Mouse (Mus musculus) cerebellum, adult 11 months (tissue): Measurements from ENCODE around the gene Lpar5.
A peak's percentile ranks its signal among the peaks of the same experiment; 100 is the strongest.
"Not testable (repeated sequence)": the region's sequence is repeated elsewhere in the genome, so short reads cannot be mapped to it uniquely, and the experiment has no call there.

Experiments
- DNase-seq: peaks from one replicate; pipeline ENCODE4 v3.0.0; 2022

Gene Lpar5

DNA sequence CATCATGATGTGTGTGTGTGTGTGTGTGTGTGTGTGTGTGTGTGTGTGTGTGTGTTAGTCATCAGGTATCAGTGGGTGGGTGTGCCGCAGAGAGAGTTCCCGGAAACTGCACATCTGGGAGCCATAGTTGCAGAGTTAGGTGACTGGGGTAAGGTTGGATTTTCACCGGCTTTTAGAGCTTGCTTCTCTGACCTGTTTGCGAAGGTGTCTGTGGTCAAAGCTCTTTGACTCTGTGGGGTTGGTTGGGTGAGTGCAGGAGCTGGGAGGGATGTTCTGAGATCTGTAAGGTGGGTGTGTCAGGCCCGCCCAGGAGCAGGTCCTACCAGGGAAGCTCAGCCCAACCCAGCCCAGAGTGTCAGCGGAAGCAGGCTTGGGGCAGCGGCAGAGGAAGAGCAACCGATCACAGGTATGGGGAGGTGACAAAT is at the start of gene Lpar5:
Gene Lpar5, plus strand, starts transcription at position 350 of the 425 bp plus-strand sequence.
- DNase-seq: no peak

DNA sequence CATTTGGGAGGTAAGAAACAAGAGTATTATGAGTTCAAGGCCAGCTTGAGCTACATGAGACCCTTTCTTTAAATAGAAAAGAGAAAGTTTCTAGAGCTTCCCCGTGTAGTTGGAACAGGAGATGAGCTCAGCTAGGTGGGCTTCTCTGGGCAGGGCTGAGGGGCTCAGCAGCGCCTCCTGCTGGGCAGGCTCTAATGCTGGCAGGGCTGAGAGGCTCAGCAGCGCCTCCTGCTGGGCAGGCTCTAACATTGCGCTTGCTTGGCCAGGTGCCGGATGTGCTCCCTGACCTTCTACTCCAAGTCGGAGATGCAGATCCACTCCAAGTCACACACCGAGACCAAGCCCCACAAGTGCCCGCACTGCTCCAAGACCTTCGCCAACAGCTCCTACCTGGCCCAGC is 37.2 kb upstream of the Lpar5 start:
- not testable (repeated sequence) for DNase-seq

DNA sequence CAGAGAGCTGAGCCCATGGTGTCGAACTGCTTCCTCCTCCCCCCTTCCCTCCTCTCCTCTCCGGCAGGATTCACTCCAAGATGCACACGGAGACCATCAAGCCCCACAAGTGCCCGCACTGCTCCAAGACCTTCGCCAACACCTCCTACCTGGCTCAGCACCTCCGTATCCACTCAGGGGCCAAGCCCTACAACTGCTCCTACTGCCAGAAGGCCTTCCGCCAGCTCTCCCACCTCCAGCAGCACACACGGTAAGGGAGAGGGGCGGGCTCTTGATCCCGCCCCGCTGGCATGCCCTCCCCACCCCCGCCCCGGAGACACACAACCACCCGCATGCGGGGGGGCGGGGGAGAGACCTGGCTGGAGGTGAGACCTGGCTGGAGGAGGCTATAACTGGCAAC is 36.1 kb upstream of the Lpar5 start:
- DNase-seq: no peak

DNA sequence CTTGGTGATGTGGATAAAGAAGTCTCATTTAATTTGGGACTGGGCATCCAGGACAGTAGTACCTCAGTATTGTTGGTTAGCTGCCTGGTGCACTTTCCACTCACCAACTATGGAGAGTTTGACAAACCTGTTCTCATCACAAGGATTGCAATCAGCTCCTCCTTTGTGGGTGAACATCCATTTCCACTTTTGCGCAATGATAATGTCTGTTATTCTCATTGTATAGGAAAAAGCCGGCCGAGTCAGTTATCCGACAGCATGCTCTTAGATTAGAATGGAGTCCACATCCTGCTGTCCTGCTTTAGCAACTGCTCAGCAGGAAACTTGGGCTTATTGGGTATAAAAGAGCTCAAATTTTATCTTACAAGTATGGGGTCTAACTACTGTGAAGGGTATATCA is 29.1 kb upstream of the Lpar5 start:
- DNase-seq: no peak

DNA sequence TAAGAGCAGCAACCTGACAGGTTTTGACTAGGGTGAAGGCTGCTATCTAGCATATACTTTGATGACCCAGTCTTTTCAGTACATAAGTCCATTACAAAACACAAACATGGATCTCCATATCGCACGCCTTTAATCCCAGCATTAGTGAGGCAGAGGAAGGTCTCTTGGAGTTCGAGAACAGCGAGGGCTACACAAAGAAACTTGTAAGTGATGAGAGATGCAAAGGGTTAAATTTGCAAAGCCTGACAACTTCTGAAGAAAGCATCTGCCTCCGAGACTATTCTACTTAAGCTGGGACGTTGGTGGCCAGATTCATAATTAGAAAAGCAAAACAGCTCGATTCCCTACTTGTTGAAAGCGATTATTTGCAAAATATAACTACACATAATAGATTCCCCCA is 28.6 kb upstream of the Lpar5 start:
- no peak for DNase-seq

DNA sequence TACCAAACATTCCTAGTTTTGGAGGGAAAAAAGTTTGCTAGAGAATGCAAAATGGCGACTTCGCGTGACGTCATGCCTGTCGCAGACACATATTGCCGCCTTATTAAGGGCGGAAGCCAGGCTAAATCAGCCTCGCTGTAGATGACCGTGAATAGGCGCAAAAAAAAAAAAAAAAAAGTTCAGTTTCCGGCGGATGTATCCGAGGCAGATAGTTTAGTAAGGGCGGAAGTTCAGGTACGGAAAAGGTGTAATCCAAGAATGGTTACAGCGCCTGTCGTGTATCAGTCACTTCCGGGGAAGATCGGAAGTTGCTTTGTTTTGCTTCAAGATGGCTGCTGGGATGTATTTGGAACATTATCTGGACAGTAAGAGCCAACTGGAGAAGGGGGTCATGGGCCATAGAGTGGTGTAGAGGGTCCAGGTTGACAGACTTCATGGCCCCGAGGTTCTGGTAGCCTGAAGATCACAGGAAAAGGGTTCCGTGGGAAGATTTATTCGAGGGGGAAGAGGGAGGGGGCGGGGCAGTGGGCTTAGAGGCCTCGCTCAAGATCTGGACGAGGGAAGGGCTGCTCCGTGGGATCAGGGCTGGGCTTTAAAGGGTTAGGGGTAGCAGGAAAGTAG is 28.1 kb upstream of the Lpar5 start, which contains the start of gene Ing4:
Gene Ing4, plus strand, starts transcription at position 228 of the 621 bp plus-strand sequence.
- peak; percentile 86 for DNase-seq

DNA sequence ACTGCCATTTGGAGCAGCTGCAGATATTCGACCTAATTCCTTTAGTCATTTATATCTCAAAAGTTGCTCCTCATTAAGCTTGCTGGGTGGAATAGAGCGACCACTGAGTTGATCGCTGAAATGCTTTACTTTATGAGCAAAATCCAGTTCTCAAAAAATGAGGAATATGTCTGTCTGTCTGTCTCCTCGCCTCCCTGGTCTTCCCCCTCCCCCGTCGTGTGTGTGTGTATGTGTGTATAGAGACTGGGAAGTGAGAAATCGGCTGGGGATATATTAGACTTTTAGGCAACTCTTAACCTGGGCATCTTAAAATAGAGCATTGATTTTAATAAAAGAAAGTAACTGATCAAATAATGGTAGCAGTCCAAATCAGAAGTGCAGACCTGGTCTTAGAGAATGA is 27.5 kb upstream of the Lpar5 start:
- DNase-seq: no peak

DNA sequence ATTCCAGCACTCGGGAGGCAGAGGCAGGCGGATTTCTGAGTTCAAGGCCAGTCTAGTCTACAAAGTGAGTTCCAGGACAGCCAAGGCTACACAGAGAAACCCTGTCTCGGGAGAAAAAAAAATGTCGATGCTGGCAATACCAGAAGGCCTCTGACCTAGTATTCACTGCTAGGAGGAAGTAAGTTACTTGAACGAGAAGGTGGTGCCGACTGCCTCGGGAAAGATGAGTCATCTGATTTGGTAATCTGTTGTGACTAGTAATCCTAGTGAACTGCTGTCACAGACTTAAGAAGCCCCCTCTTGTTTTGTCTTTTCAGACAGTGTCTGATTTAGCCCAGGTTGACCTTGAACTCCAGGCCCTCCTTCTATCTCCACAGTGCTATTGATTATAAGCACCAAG is 26.7 kb upstream of the Lpar5 start:
- no peak for DNase-seq

DNA sequence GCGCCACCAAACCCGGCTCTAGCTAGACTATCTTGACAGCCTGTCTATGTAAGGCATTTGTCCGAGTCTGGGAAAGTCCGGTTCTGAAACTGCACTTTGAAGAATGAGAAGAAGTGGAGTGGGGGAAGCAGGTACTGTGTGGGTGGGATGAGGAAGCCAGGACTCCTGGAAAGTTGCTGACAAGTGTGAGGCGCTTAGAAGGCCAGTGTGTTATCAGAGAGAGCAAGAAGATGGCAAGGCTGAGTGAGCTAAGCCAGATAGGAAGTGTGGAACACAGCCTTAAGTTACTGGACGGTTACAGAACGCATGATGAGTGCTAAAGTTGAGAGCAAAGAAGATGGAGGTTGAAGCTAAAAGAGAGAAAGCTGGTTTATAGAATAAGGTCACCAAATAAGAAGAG is 25.6 kb upstream of the Lpar5 start:
- DNase-seq: no peak

DNA sequence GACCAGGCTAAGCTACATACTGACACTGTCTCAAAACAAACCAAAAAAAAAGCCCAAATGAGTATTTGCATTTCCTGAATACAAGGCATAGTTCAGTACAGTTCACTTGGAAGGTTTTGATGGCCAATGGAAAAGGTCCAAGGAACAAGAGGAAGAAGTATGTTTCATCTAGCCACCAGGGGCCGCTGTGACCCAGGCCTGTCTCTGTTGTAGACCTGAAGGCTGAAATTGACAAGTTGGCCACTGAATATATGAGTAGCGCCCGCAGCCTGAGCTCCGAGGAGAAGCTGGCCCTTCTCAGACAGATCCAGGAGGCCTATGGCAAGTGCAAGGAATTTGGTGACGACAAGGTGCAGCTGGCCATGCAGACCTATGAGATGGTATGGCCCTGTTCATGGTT is 21.0 kb upstream of the Lpar5 start:
- DNase-seq: peak; percentile 82

DNA sequence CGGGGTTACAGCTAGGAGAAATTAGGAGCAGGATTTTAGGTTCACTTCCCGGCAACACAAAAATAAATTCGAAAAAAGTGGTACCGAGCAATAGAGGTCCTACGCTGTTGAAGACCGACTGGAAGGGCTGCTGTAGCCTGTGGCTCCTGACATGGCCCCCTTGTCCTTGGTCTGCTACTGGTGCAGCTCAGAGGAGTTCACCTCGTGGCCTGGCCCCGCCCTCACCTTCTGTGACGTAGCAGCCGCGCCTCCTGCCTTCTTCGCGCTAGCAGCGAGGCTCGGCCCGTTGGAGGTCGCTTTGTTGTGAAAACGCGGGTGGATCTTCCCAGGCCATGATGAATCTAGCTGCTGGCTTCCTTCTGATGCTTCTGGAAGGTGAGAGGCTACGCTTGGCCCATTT is 18.0 kb upstream of the Lpar5 start, which contains the start of gene Acrbp:
Gene Acrbp, plus strand, starts transcription at position 12 of the 400 bp plus-strand sequence.
- DNase-seq: no peak

DNA sequence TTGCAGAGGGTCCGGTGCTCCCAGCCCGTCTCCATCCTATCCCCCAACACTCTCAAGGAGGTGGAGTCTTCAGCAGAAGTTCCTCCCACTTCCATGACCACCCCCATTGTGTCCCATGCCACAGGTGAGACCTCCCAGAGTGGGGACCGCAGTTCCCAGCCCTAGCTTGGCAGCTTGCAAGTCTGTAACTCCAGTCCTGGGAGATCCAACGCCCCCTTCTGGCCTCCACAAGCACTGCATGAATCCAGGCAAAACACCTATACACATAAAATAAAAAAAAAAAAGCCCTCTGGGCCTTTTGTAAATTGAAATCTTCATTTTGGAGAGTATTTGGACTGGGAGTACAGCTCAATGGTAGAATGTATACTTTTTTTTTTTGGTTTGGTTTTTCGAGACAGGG is 16.5 kb upstream of the Lpar5 start:
- no peak for DNase-seq

DNA sequence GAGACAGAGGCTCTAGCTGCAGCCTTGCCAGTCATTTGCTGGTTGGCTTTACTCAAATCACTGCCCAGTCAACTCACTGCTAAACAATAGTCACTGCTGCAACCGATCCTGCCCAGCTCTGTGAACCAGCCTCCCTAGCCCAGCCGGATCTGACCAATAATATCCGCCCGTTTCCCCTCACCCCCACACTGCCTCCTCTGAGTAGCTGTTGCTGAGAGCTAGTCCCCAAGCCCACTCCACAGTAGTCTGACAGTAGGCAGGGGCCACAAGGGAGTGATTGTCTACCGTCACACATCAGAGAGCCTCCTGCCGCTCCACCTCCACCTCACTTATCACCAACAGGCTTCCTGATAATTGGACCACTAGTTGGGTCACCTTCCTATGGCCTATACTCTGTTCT is 6.2 kb upstream of the Lpar5 start:
- DNase-seq: no peak

DNA sequence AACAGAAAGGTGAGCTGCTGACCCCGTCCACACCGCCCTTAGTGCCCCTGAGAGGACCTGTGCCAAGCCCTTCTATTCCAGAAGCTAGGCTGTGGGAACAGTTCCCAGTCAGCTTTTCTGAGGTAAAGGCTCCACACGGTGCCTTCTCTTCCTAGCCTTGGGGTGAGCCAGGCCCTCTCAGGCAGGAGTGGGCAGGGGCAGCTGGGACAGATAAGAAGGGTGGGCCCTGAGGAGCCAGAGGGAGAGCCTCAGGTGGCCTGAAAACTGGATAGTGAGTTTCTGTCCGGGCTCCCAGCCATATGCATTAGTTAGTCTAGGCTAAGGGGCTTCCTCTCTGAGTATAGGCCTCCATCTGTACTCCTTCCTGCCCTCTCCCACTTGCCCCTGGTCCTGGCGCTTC is 5.2 kb upstream of the Lpar5 start:
- DNase-seq: no peak

DNA sequence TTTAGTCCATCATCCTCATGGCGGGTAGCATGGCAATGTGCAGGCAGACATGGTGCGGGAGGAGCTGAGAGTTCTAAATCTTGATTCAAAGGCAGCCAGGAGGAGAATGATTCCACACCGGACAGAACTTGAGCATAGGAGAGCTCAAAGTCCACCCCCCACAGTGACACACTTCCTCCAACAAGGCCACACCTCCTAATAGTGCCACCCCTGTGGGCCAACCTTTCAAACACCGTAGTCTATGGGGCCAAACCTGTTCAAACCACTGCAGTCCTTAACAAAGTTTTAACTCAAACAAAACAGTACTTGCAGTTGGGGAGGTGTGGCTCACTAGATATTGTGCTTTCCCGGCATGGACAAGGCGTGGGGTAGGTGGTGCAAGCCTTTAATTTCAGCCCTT is 3.8 kb upstream of the Lpar5 start:
- DNase-seq: no peak

DNA sequence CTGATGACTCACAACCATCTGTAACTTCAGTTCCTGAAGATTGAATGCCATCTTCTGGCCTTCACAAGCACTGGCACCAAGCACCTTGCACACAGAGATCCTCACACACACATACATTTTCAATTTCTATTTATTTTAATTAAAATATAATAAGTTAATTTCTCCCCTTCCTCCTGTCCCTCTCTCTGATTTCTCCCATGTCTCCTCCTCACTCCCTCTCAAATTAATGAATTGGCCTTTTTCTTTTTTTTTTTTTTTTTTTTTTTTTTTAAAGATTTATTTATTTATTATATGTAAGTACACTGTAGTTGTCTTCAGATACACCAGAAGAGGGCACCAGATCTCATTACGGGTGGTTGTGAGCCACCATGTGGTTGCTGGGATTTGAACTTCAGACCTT is 2.5 kb upstream of the Lpar5 start:
- not testable (repeated sequence) for DNase-seq

DNA sequence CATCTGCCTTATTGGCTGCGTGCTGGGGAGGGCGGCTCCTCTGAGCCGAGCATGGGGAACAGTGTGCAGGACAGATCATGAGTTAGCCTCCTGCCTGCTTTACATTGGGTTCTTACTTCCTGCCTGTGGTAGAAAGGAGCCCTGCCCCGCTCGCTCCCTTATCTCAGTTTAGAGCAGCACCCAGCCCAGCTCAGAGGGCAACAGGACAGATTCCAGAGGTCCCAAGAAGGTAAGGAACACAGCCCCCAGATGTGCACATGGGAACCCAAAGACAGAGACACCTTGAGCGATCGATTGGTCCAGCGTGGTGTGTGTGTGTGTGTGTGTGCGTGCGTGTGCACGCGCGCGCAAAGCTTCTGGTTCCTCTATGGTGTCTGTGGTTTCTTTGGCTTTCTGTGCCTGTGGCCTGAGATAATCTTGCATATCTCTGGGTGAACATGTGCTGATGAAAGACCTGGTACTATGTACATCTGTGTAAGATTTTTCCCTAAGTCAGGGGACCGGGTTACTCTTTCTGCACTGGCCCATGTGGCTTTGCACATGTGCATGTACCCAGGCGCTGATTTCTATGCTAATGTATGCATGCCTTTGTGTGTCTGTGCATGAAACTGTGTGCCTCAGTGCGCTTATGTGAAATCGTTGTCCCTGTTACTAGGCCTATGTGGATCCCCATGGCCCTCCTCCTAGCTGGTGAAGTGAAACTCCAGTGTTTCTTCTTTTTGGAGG is 3.6 kb downstream of the Lpar5 start:
- no peak for DNase-seq

DNA sequence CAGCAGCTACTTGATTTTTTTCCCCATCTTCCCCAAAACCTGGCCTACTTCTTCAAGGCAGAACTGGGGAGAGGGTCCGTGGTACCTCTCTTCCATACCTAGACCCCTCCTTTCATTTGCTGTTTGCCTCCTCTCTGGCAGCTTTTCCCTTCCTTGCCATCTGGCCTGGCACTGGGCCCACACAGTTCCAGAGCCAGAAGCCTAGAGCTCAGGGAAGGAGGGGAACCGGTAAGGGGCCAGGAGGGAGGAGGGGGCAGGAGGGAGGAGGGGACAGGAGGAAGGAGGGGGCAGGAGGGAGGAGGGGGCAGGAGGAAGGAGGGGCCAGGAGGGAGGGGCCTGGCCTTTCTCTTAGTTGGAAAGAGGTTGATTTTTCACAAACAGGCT is 4.2 kb downstream of the Lpar5 start:
- peak; percentile 83 for DNase-seq

DNA sequence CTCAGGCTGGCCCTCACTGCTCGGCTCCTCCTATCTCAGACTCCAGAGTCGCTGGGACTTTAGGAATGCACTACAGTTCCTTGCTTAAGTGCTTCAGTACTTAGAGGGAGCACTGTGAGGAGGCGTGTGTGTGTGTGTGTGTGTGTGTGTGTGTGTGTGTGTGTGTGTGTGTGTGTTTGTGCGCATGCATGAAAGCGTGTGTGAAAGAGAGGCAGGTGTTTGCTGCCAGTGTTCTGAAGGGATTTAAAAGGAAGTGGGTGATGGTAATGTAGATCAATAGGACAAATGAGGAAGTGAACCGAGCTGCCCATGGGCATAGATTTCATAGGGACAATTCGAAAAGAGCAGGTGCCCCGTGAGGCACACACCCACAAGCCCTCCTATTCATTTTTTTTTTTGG is 6.1 kb downstream of the Lpar5 start:
- DNase-seq: no peak

DNA sequence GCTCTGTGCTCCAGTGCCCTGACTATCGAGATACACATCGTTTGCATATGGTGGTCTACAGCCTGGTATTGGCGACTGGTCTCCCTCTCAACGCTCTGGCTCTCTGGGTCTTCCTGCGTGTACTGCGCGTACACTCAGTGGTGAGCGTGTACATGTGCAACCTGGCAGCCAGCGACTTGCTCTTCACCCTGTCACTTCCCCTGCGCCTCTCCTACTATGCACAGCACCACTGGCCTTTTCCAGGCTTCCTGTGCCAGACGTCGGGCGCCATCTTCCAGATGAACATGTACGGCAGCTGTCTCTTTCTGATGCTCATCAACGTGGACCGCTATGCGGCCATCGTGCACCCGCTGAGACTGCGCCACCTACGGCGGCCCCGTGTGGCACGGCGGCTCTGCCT is 13.7 kb downstream of the Lpar5 start:
- DNase-seq: no peak

DNA sequence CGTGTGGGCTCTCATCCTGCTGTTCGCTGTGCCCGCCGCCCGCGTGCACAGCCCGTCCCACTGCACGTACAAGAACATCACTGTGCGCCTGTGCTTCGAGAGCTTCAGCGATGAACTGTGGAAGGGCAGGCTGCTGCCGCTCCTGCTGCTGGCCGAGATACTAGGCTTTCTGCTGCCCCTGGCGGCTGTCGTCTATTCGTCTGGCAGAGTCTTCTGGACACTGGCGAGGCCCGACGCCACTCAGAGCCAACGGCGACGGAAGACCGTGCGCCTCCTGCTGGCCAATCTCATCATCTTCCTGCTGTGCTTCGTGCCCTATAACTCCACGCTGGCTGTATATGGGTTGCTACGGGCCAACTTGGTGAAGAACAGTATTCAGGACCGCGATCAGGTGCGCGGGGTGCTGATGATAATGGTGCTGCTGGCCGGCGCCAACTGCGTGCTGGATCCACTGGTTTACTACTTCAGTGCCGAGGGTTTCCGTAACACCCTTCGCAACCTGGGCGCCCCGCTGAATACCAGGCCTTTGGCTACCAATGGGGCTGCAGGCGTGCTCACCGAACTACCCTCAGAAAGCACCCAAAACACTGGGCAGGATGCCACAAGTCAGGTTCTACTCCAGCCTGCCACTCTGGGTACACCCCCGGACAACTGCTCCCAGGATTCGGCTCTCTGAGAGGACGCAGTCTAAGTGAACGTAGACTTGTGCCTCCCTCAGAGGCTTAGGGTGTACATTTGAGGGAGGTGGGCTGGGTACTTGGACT is 14.3 kb downstream of the Lpar5 start:
- DNase-seq: peak; percentile 83

DNA sequence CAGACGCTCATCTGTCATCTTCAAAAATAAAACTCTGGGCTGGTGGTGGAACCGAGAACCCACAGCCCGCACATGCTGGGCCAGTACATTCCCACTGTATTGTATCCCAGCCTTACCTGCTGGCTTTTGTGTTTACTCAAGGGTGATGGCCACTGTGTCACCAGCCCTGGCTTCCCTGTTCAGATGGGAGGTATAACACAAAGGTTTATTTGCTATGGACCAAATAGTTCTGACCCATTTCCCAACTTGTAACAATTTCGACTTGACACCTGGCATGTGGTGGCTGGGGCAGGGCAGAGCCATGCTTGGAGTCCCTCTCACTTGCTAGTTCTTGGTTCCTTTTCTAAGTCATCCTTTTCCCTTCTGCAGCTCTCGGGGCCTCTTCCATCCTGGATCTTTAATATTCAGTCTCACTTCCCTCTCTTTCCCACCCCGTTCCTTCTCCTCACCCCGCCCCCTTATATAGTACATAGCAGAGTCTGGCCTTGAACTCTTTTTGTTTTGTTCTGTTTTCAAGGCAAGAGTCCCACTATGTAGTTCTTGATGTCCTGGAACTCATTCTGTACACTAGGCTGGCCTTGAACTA is 15.2 kb downstream of the Lpar5 start:
- no peak for DNase-seq

DNA sequence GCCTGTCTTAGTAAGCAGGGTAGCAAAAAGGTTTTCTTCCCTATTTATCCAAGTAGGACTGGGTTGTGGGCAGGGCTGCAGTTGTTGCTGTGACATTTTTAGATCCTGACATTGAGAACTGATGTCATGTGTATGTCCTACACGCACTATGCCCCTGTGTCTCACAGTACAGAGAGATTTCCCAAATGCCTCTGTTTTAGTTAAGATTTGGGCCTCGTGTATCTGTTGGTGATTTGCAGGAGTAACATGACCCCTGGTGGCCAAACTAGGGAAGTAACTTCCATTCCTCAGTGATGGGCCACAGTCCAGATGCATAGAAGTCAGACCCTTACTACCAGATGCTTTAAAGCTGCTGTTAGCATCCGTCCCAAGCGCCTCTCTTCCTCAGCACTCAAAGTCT is 16.7 kb downstream of the Lpar5 start:
- peak; percentile 61 for DNase-seq

DNA sequence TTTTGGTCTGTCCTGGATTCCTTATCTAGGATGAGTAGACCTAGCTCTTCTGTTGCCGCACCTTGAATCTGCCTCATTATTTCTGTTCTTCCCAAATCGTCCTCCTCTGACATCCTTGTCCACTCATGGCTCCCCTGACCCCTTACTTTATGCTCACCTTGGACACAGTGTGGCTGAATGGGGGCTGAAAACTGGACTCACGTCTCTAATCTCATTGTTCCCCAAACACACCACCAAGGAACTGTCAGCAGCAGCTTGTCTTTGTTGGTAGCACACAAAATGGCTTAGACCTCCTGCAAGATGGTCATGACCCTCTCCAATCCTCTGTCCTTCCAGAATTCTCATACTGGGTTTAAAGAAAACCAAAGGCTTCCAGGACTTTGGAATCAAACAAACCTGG is 20.2 kb downstream of the Lpar5 start:
- DNase-seq: no peak
